In the genomic region with DNA sequence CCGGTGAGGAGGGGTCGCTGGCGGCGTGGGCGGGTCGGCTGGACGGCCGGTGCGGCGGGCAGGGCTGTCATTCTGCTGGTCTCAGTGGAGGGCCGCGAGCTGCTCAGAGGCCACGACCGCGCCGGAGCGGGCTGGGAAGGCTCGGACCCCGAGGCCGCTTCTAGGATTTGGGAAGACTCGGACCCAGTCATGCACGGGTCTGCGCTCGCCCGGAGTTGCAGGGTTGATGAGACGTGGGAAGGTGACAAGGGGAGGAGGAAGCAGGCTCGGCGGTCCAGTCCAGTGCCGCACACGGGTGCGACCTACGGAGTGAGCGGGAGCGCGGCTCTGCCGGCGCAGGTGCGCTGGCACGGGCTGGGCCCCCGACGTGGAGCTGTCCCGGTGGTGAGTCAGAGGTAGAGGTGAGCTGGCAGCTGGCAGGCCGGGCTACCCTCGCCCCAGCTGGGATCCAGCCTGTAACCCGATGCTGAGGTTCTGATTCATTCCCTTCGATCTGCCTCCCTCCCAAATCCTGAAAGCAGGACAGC, we compare ENCODE assay signal across 8 mouse cellular contexts. TPM values are rescaled to one million over a fixed set of nuclear protein-coding genes. Genes with fewer than 3 reads are reported as not detected.
DNase-seq lines count a peak whose midpoint lies in the region; ATAC-seq and TF ChIP-seq lines count a peak whose summit lies in the region.

No protein-coding gene starts in this region.

- peak overlapping the region; percentile 89 for H3K9ac ChIP-seq in midbrain, embryonic 16.5 days (ENCODE audit: low read depth, low read length)

- DNase-seq in spleen, adult 2 months (ENCODE audit: low read depth in 1 of 2, low spot score in 2 of 2) = no peak
- DNase-seq in spleen, adult 18-20 months = no peak
- peak; percentile 44 for DNase-seq in kidney, adult 9 months
- no peak for DNase-seq in testis, postnatal 14 days (ENCODE audit: low spot score)

- H3K27me3 ChIP-seq in erythroblast, embryonic 14.5 days (ENCODE audit: control insufficient read depth) = peaks cover 83% of the 10 kb centered on the region
- H3K27me3 ChIP-seq in spleen, adult 2 months (ENCODE audit: control insufficient read depth, insufficient read depth, low read length) = peaks cover 7% of the 10 kb centered on the region; the same call in 1 of the 2 replicates
- no peaks in the 10 kb centered on the region for H3K27me3 ChIP-seq in midbrain, embryonic 16.5 days (ENCODE audit: control insufficient read depth, insufficient read depth, low read depth, low read length)

- peaks cover 8% of the 10 kb centered on the region for H3K9me3 ChIP-seq in erythroblast, embryonic 14.5 days (ENCODE audit: control insufficient read depth, low read length)
- no peaks in the 10 kb centered on the region for H3K9me3 ChIP-seq in midbrain, embryonic 16.5 days (replicated peaks; ENCODE audit: control insufficient read depth, low read length, poor library complexity, severe bottlenecking)

- peak overlapping the region; percentile 28; the same call in 1 of the 2 replicates for H3K27ac ChIP-seq in spleen, adult 2 months (ENCODE audit: insufficient read depth, low read length)
- no peak overlapping the region for H3K27ac ChIP-seq in embryonic fibroblast, embryonic 13.5 days (ENCODE audit: insufficient read depth, low read length)
- H3K27ac ChIP-seq in midbrain, embryonic 16.5 days (ENCODE audit: low read length) = peak overlapping the region; percentile 81

- no peak for TF ChIP-seq POLR2A in spleen, adult 2 months (IDR thresholded peaks at IDR 0.05; ENCODE audit: low read depth, low read length)
- no peak for TF ChIP-seq POLR2A in embryonic fibroblast, embryonic 13.5 days (IDR thresholded peaks at IDR 0.05; ENCODE audit: low read depth, low read length)

- ATAC-seq in erythroblast, adult 5-6 weeks (replicated peaks; ENCODE audit: low FRiP score, poor library complexity, severe bottlenecking) = no peak
- ATAC-seq in midbrain, embryonic 16.5 days = peak; percentile 61

- 3% methylated on average over 45 of the region's 46 CpGs for WGBS in spleen, adult 2 months
- under 1% methylated on average over 43 of the region's 46 CpGs for WGBS in midbrain, embryonic 16.5 days

- H3K4me1 ChIP-seq in erythroblast, embryonic 14.5 days (ENCODE audit: control insufficient read depth) = peaks cover 23% of the 10 kb centered on the region
- peaks cover 11% of the 10 kb centered on the region for H3K4me1 ChIP-seq in spleen, adult 2 months (ENCODE audit: control insufficient read depth, insufficient read depth, insufficient read length)
- peaks cover 4% of the 10 kb centered on the region; the same call in 1 of the 2 replicates for H3K4me1 ChIP-seq in embryonic fibroblast, embryonic 13.5 days (ENCODE audit: control insufficient read depth, insufficient read depth, low read length)
- H3K4me1 ChIP-seq in midbrain, embryonic 16.5 days (ENCODE audit: control insufficient read depth, insufficient read depth, low read length) = peaks cover 10% of the 10 kb centered on the region; the same call in 1 of the 2 replicates

- no peaks in the 10 kb centered on the region for H3K36me3 ChIP-seq in erythroblast, embryonic 14.5 days (ENCODE audit: control insufficient read depth)
- H3K36me3 ChIP-seq in spleen, adult 2 months (ENCODE audit: control insufficient read depth, insufficient read depth, low read length) = no peaks in the 10 kb centered on the region
- H3K36me3 ChIP-seq in midbrain, embryonic 16.5 days (ENCODE audit: control insufficient read depth, insufficient read depth, low read length) = no peaks in the 10 kb centered on the region

- H3K4me3 ChIP-seq in erythroblast, embryonic 14.5 days (replicated peaks) = peak overlapping the region; percentile 74
- H3K4me3 ChIP-seq in spleen, adult 2 months (ENCODE audit: extremely low read depth, insufficient read depth, insufficient read length) = peak overlapping the region; percentile 58
- peak overlapping the region; percentile 36 for H3K4me3 ChIP-seq in embryonic fibroblast, embryonic 13.5 days (ENCODE audit: insufficient read depth, low read length)
- peak overlapping the region; percentile 83 for H3K4me3 ChIP-seq in midbrain, embryonic 16.5 days (ENCODE audit: low read depth, low read length)

- peak overlapping the region; percentile 59 for H3K4me2 ChIP-seq in midbrain, embryonic 16.5 days (ENCODE audit: low read length)

- no peak for TF ChIP-seq CTCF in spleen, adult 2 months (IDR thresholded peaks at IDR 0.05; ENCODE audit: extremely low read depth, insufficient read depth, insufficient read length, insufficient replicate concordance)
- TF ChIP-seq CTCF in embryonic fibroblast, embryonic 13.5 days (IDR thresholded peaks at IDR 0.05; ENCODE audit: borderline replicate concordance, insufficient read depth, low read length) = no peak

RNA-seq across cellular contexts. Expression of a gene that starts 0.4 kb away (rescaled TPM):
- polyA plus RNA-seq in erythroblast, embryonic 14.5 days (2012) = 0.01 TPM in 2 replicates
- 10.0 and 11.0 TPM in 2 replicates for total RNA-seq in erythroblast, adult 5-6 weeks (2015; ENCODE audit: low replicate concordance)
- 16.4 and 23.5 TPM in 2 replicates for total RNA-seq in erythroblast, adult 5-6 weeks (2017; ENCODE audit: low replicate concordance)
- 20.6 and 25.8 TPM in 2 replicates for polyA plus RNA-seq in spleen, adult 2 months (2012; rRNA removed)
- polyA plus RNA-seq in embryonic fibroblast, embryonic 13.5 days (2011; ENCODE audit: insufficient read length, low read depth, missing spikeins) = 2.9 and 6.5 TPM in 2 replicates
- 37.1 and 40.2 TPM in 2 replicates for polyA plus RNA-seq in midbrain, embryonic 16.5 days (2015; fragmentation: Nextera tagmentation; extraction: Ambion mirVana)

RNA-seq across cellular contexts. Expression of a gene that starts 13.1 kb away (rescaled TPM):
- 1.8 and 4.0 TPM in 2 replicates for polyA plus RNA-seq in erythroblast, embryonic 14.5 days (2012)
- 0.38 and 5.4 TPM in 2 replicates for total RNA-seq in erythroblast, adult 5-6 weeks (2015; ENCODE audit: low replicate concordance)
- 8.0 and 9.2 TPM in 2 replicates for total RNA-seq in erythroblast, adult 5-6 weeks (2017; ENCODE audit: low replicate concordance)
- 45.8 and 57.9 TPM in 2 replicates for polyA plus RNA-seq in spleen, adult 2 months (2012; rRNA removed)
- polyA plus RNA-seq in embryonic fibroblast, embryonic 13.5 days (2011; ENCODE audit: insufficient read length, low read depth, missing spikeins) = 20.1 and 25.6 TPM in 2 replicates
- polyA plus RNA-seq in midbrain, embryonic 16.5 days (2015; fragmentation: Nextera tagmentation; extraction: Ambion mirVana) = 27.8 and 29.5 TPM in 2 replicates
